Mouse (Mus musculus): ENCODE measurements around the gene Aff4.

- TF ChIP-seq POLR2A (IDR thresholded peaks at IDR 0.05; ENCODE audit: low read depth, low read length), result no peak
- no peak for TF ChIP-seq CTCF (conservative IDR thresholded peaks at IDR 0.05; ENCODE audit: insufficient read depth, insufficient read length, low read depth, low read length)
Measured at GRCm38 (mm10) chr11:53418048-53418447, 67.4 kb downstream of the Aff4 start.

All from kidney, adult 2 months (tissue).